In the genomic region with DNA sequence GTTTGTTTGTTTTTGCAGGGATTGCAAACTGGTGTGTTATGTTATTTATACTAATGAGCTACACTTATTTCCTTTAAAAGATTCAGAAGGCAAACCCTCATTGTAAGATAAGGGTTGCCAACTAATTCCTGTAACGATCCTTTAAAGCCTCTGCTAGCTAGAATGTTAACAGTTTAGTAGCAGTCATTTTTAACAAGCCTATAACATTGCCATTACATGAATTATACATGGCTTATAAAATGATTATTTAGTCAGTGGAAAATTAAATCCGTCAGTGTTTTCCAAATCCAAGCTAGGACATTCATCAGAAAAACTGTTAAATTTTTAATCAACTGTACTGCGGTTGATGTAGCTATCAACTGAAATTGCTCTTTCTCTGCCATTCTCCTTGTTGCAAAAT, we compare ENCODE assay signal across 23 mouse cellular contexts.
"Had no signal": no experiment of that assay in that cellular context is flagged by ENCODE, and none has a peak within 500 bp of the region (broad histone marks: within the 10 kb centered on the region; RNA-seq: fewer than 3 reads in every experiment).

No protein-coding gene starts in this region.

- H3K4me2 ChIP-seq: heart, embryonic 11.5 days; heart, embryonic 13.5 days; heart, embryonic 15.5 days; hindbrain, embryonic 14.5 days; kidney, embryonic 15.5 days; limb, embryonic 12.5 days had no signal

- H3K36me3 ChIP-seq: heart, embryonic 13.5 days; heart, embryonic 15.5 days; kidney, embryonic 15.5 days; limb, embryonic 10.5 days; limb, embryonic 12.5 days had no signal

- H3K9ac ChIP-seq: forebrain, postnatal 0 days; heart, embryonic 13.5 days; heart, embryonic 15.5 days; hindbrain, embryonic 14.5 days; kidney, embryonic 15.5 days; limb, embryonic 12.5 days had no signal

- ATAC-seq: forebrain, postnatal 0 days; hindbrain, embryonic 16.5 days; intestine, embryonic 16.5 days had no signal

- DNase-seq: forebrain, postnatal 0 days; gastrocnemius, postnatal 14 days; gastrocnemius, postnatal 36 days; heart, adult 11 months; heart, adult 2 months; heart, postnatal 14 days; heart, postnatal 36 days; kidney, adult 11 months; kidney, adult 2 months; kidney, adult 9 months; kidney, postnatal 14 days; kidney, postnatal 36 days had no signal

- H3K9me3 ChIP-seq: heart, embryonic 13.5 days; heart, embryonic 15.5 days; kidney, embryonic 15.5 days; limb, embryonic 10.5 days; limb, embryonic 12.5 days had no signal

- H3K4me1 ChIP-seq: heart, embryonic 13.5 days; heart, embryonic 15.5 days; kidney, embryonic 15.5 days; limb, embryonic 12.5 days had no signal

- H3K27me3 ChIP-seq: heart, embryonic 13.5 days; heart, embryonic 15.5 days; kidney, embryonic 15.5 days; limb, embryonic 12.5 days had no signal

- H3K27ac ChIP-seq: heart, adult 2 months; heart, embryonic 13.5 days; heart, embryonic 15.5 days; hindbrain, embryonic 14.5 days; kidney, embryonic 15.5 days; kidney, postnatal 0 days; left cerebral cortex, adult 2 months; limb, embryonic 10.5 days; limb, embryonic 12.5 days had no signal

- H3K4me3 ChIP-seq: heart, adult 2 months; heart, embryonic 13.5 days; heart, embryonic 15.5 days; kidney, embryonic 15.5 days; left cerebral cortex, adult 2 months; limb, embryonic 10.5 days; limb, embryonic 12.5 days had no signal
